Mouse (Mus musculus) heart, embryonic 14.5 days (tissue): Measurements from ENCODE around the gene P2ry2. TPM values are rescaled to one million over a fixed set of nuclear protein-coding genes. Genes with fewer than 3 reads are reported as not detected.

Source experiments
- ATAC-seq: fragments of 200-750 bp; cut with Nextera tagmentation; 2 replicates; pipeline ENCODE4 v1.8.0; 2017; ENCODE audit warnings: low read depth, moderate TSS enrichment; ENCODE audit not compliant: insufficient number of reproducible peaks, insufficient read depth, low FRiP score
- H3K27ac ChIP-seq, 2 experiments: fragments of 200-500 bp in 1 of 2; fragments of 300-500 bp in 1 of 2; sonication (generic) in 1 of 2; replicated peaks in 1 of 2; 2 replicates each; pipeline ENCODE4 v1.5.1; 2012 to 2014; ENCODE audit warnings: low read depth in 2 of 2, low read length in 2 of 2, control low read depth in 1 of 2, mild to moderate bottlenecking in 1 of 2, mixed read lengths in 1 of 2; ENCODE audit not compliant: control insufficient read depth in 1 of 2, insufficient read depth in 1 of 2
- H3K27me3 ChIP-seq: fragments of 300-500 bp; sonication (generic); 2 replicates; pipeline ENCODE4 v1.6.1; 2014; ENCODE audit warnings: mild to moderate bottlenecking, low read length, control low read depth; ENCODE audit not compliant: control insufficient read depth, insufficient read depth
- H3K36me3 ChIP-seq: fragments of 300-500 bp; sonication (generic); 2 replicates; pipeline ENCODE4 v1.6.1; 2014; ENCODE audit warnings: mild to moderate bottlenecking, control low read depth, low read length, mixed read lengths; ENCODE audit not compliant: control insufficient read depth, insufficient read depth
- H3K4me1 ChIP-seq, 2 experiments: fragments of 200-500 bp in 1 of 2; fragments of 300-500 bp in 1 of 2; sonication (generic) in 1 of 2; 2 replicates each; pipeline ENCODE4 v1.6.1; 2012 to 2014; ENCODE audit warnings: low read length in 2 of 2, control low read depth in 1 of 2, mixed read lengths in 1 of 2; ENCODE audit not compliant: control insufficient read depth in 2 of 2, insufficient read depth in 2 of 2
- H3K4me2 ChIP-seq: fragments of 300-500 bp; sonication (generic); 2 replicates; pipeline ENCODE4 v1.6.1; 2014; ENCODE audit warnings: mild to moderate bottlenecking, low read length
- H3K4me3 ChIP-seq, 2 experiments: fragments of 200-500 bp in 1 of 2; fragments of 300-500 bp in 1 of 2; sonication (generic) in 1 of 2; 2 replicates each; pipeline ENCODE4 v1.5.1; 2012 to 2014; ENCODE audit warnings: low read length in 2 of 2, mild to moderate bottlenecking in 2 of 2, control low read depth in 1 of 2, low read depth in 1 of 2, moderate library complexity in 1 of 2; ENCODE audit not compliant: control insufficient read depth in 1 of 2, insufficient read depth in 1 of 2
- H3K9ac ChIP-seq: fragments of 300-500 bp; sonication (generic); 2 replicates; pipeline ENCODE4 v1.6.1; 2014; ENCODE audit warnings: mild to moderate bottlenecking, low read length
- H3K9me3 ChIP-seq: fragments of 300-500 bp; sonication (generic); 2 replicates; pipeline ENCODE4 v1.6.1; 2016; ENCODE audit warnings: low read length, control low read depth; ENCODE audit not compliant: control insufficient read depth
- WGBS: fragments of 180-500 bp; shearing (Covaris S2); extraction: QIAGEN DNeasy Blood & Tissue Kit; methylation state at CpG from one replicate; pipeline ENCODE4 v1.1.7; 2014; 5-methylcytosine and 5-hydroxymethylcytosine counted together
- polyA plus RNA-seq: library from polyadenylated mRNA; unstranded; fragments of >200 nt; fragmentation: Nextera tagmentation; extraction: Ambion mirVana; gene quantifications from 2 replicates; pipeline ENCODE4 v1.2.1, GENCODE M21; 2014

The P2ry2 gene
- polyA plus RNA-seq, 1 experiment from 2014 or later, result 1.8 TPM

DNA sequence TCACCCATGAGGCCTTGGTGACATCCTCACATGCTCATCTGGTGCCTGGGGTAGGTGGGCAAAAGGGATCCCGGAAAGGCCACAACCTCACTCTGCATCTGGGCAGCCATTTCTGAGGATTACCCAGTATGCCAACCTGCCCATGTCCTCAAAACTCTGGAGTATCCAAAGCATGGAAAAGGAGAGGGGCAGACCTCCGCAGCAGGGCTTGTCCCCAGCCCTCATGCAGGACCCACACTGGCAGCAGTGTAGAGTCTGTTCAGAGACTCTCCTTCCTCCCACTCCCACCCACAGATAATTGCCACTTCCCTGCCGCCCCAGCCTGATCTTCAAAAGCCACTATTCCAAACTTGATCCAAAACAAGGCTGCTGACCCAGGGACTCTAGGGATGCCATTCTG, 1.9 kb downstream of the P2ry2 start:
- Histone ChIP-seq H3K4me1 (peaks cover 5 to 8% of the 10 kb centered on the region in 2 experiments; a peak in 2 of 4 replicates), H3K27ac (no peak overlapping the region), H3K4me3 (peak overlapping the region in 1 of 2 experiments; percentile 60; a peak in 1 of 4 replicates), H3K4me2 (peak overlapping the region; percentile 96; the same call in 1 of the 2 replicates), H3K9me3 (no peaks in the 10 kb centered on the region), H3K27me3 (peaks cover 43% of the 10 kb centered on the region), H3K36me3 (no peaks in the 10 kb centered on the region), H3K9ac (no peak overlapping the region)
- WGBS, result 62% methylated on average over 3 of the region's 3 CpGs
- ATAC-seq, result no peak

DNA sequence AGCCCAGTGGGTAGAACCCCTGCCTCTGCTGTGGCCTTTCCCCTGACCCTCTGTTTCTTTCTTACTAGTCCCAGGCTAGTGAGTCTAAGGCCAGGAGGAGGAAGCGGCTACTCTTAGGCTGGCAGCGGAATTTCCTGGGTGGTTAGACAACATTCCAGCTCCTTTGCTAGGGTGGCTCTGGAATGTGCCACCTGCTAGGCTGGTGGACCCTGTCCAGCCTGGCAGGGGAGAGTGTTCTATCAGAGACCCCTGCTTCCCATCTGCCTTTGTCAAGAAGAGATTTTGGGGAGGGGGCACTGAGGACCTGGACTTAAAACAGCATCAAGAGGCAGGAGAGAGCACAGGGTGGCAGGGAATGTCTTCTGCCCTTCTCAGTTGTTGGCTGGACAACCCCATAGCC, 6.5 kb downstream of the P2ry2 start:
- Histone ChIP-seq H3K9ac (no peak overlapping the region), H3K27ac (no peak overlapping the region), H3K36me3 (no peaks in the 10 kb centered on the region), H3K4me3 (no peak overlapping the region), H3K27me3 (peaks cover 21% of the 10 kb centered on the region), H3K4me1 (peaks cover 8 to 9% of the 10 kb centered on the region in 2 experiments; a peak in 2 of 4 replicates), H3K9me3 (no peaks in the 10 kb centered on the region), H3K4me2 (no peak overlapping the region)
- no peak for ATAC-seq
- WGBS, result 71% methylated on average over 2 of the region's 2 CpGs

DNA sequence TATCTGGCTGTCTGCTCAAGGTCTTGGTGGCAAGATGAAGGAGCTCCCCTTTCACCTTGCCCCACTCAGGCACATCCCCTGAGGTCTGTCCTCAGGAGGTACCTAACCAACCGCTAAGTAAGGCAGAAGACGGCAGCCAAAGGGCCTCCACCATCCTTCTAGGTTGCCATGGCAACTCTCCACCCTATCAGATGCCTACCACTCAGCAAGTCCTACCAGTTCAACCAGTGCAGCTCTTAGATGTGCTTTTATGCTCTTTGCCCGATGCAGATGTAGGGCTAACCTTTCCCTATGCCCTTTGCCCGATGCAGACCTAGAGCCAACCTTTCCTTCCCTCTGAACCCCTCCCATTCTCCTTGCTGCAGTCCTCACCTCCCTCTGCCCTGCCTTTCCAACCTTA, 7.5 kb downstream of the P2ry2 start:
- Histone ChIP-seq H3K27ac (no peak overlapping the region), H3K4me2 (no peak overlapping the region), H3K9me3 (no peaks in the 10 kb centered on the region), H3K9ac (no peak overlapping the region), H3K27me3 (peaks cover 10% of the 10 kb centered on the region; the same call in 1 of the 2 replicates), H3K4me1 (peaks cover 8 to 9% of the 10 kb centered on the region in 2 experiments; a peak in 2 of 4 replicates), H3K4me3 (no peak overlapping the region), H3K36me3 (no peaks in the 10 kb centered on the region)
- no peak for ATAC-seq
- WGBS, result 78% methylated on average over 4 of the region's 4 CpGs

DNA sequence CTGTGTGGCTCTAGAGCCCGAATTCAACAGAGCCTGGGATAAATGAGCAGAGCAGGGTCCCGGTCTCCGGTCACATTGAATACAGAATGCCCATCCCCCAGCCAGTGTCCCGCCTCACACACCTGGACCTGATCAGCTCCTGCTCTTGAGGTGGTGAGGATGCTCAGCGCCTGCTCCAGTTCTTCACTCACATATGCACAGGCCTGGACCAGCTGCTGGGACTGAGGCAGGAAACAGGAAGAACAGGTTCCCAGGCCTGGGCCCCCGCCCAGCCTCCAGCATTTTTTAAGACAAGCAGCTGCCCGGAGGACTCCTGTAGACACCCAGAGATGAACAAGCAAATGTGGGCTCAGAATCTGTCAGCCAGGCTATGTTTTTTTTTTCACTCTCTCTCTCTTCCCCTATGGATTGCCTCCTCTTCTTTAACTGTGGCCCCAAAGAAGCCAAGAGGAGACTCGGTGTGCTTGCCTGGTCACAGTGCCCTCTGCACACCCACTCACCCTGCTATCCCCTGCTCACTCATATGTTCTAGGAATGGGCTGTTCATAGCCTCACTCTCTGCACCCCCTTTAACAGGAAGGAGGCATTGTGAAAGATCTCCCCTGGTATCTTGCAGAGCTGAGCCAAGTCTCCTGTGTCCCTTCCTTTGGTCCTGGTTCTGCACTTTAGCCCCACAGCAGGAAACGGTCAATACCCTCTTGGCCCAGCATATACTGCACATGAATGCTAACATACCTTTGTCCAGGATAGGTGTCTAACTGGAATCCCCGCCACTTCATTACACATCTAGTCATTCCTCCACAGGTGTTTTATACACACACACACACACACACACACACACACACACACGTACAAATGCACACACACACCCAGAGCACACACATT, 9.0 kb downstream of the P2ry2 start:
- ATAC-seq, result no peak
- H3K27me3 ChIP-seq, result no peaks in the 10 kb centered on the region
- H3K4me2 ChIP-seq, result no peak overlapping the region
- H3K9me3 ChIP-seq, result no peaks in the 10 kb centered on the region
- no peak overlapping the region for H3K4me3 ChIP-seq
- no peaks in the 10 kb centered on the region for H3K36me3 ChIP-seq
- H3K4me1 ChIP-seq, result peaks cover 8 to 9% of the 10 kb centered on the region in 2 experiments; a peak in 2 of 4 replicates
- no peak overlapping the region for H3K9ac ChIP-seq
- WGBS, result 68% methylated on average over 11 of the region's 11 CpGs
- no peak overlapping the region for H3K27ac ChIP-seq

DNA sequence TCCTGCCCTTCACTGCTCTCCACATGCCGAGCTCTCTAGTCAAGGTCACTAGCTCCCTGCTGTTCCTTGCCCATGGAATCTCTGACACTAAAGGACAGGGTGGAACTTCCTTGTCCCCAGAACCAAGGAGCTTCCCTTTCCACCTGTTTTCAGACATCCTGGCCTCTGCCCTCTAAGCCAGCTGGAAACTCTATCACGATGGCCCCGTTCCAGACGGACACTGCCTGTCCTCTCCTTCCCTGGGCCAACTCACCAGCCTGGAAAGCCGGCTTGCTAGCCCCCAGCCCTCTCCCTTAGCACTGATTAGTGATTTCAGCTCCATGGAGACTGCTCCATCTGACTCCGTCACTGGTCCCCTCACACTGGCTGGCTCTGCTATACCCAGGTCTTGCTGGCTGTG, 10.4 kb downstream of the P2ry2 start:
- Histone ChIP-seq H3K4me3 (no peak overlapping the region), H3K4me2 (no peak overlapping the region), H3K27me3 (no peaks in the 10 kb centered on the region), H3K27ac (no peak overlapping the region), H3K36me3 (no peaks in the 10 kb centered on the region), H3K9me3 (no peaks in the 10 kb centered on the region), H3K9ac (no peak overlapping the region), H3K4me1 (peaks cover 8 to 10% of the 10 kb centered on the region in 2 experiments; a peak in 2 of 4 replicates)
- no peak for ATAC-seq
- WGBS, result 58% methylated on average over 6 of the region's 6 CpGs

DNA sequence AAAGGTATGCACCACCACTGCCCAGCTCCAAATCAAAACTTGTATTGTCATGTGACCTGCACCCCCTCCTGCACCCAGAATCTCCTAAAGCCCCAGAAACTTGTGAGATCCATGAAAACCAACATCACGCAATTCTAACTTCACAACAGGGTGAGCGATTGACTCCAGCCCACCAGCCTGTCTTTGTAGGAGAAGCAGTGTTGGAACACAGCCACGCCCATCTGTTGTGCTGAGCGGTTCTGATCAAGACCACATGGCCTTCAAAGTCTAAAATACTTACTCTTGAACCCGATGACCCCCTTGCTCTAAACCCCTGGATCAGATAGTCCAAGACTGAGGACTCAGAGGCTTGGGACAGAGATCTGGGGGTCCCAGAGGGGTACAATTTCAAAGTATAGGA, 13.0 kb downstream of the P2ry2 start:
- Histone ChIP-seq H3K9ac (no peak overlapping the region), H3K4me1 (peaks cover 8 to 11% of the 10 kb centered on the region in 2 experiments; a peak in 2 of 4 replicates), H3K36me3 (no peaks in the 10 kb centered on the region), H3K9me3 (no peaks in the 10 kb centered on the region), H3K27ac (no peak overlapping the region), H3K4me3 (no peak overlapping the region), H3K4me2 (no peak overlapping the region), H3K27me3 (no peaks in the 10 kb centered on the region)
- no peak for ATAC-seq
- WGBS, result 73% methylated on average over 5 of the region's 5 CpGs

DNA sequence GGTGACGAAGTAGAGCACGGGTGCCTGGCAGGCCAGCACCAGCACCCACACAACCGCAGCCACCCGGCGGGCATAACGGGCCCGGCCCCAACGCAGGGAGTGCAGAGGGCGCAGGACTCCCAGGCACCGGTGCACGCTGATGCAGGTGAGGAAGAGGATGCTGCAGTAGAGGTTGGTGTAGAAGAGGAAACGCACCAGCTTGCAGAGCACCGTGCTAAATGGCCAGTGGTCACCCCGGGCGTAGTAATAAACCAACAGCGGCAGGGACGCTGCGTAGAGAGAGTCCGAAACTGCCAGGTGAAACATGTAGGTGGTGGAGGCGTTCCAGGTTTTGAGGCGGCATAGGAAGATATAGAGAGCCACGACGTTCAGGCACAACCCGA, 14.1 kb downstream of the P2ry2 start:
- Histone ChIP-seq H3K9me3 (no peaks in the 10 kb centered on the region), H3K36me3 (no peaks in the 10 kb centered on the region), H3K27me3 (no peaks in the 10 kb centered on the region), H3K4me2 (no peak overlapping the region), H3K9ac (no peak overlapping the region), H3K27ac (no peak overlapping the region), H3K4me1 (peaks cover 8 to 11% of the 10 kb centered on the region in 2 experiments; a peak in 2 of 4 replicates), H3K4me3 (no peak overlapping the region)
- WGBS, result 73% methylated on average over 24 of the region's 24 CpGs
- no peak for ATAC-seq
